Mouse (Mus musculus) spleen, embryonic (tissue): ENCODE results near the gene Tnk2.

Source experiments
- CTCF ChIA-PET: fragments of 350-600 bp; sonication (Branson Sonifier 250); formaldehyde crosslinking; loops from one replicate; lab custom pipeline; 2022; lab: Charles Lee

Tnk2 gene

DNA sequence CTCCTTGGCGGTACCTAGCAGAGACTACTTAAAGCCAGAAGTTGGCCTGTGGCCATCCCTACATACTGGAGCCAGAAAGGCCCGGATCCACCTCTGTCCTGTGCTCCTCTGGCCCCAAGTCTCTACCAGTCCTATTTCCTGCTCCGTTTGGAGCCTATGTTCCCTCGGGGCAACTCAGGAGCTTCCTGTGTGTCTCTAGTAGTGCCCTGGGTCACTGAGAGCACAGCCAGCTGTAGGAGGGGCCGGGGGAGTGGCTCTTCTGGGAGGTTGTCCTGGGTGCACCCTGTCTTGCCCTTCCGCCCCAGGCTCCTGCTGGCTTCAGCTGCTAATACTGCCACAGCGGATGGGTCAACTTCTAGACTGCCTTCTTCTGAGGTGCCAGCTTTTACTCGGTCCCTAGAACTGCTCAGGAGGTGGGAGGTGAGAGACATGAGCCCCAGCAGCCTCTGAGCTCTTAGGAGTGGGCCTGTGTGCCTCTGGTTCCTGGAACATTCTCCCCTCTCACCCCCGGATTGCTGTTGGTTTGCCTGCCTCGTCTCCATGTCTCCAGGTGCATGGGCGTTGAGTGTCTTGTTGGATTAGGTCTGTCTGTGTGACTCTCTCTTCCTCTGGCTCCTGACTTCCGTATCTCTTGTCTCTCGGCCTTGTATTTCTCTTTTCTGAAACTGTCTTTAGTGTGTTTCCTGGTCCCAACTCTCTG lies 29.3 kb downstream of the Tnk2 start:
- CTCF ChIA-PET, result no interaction called here

DNA sequence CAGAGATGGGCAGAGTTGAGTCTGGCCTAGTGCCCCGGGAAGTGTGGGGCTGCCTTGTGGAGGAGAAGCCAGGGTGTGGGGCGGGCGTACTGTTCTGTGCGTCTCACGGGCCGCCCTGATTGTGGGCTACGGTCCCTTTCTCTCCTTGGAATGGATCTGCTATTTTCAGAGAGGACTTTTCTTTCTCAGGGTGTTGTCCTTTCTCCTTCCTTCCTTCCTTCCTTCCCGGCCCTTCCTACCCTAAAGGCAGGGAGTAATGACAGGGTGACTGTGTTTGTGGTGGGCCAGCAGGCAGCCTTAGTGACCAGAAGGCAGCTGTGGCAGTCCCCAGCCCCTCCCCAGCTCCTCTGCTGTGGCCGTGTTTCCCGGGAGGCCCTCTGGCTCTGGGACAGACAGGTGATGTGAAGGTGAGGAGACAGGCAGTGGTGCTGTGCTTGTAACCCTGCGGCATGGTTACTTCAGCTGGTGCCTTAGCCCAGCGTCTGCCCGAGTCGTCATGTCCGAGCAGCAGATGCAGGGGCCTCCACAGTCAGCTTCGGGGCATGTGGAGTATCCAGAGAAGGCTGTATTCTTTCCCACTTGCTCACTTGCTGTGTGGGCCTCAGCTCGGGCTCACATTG lies 30.6 kb downstream of the Tnk2 start:
- CTCF ChIA-PET, result no interaction called here

DNA sequence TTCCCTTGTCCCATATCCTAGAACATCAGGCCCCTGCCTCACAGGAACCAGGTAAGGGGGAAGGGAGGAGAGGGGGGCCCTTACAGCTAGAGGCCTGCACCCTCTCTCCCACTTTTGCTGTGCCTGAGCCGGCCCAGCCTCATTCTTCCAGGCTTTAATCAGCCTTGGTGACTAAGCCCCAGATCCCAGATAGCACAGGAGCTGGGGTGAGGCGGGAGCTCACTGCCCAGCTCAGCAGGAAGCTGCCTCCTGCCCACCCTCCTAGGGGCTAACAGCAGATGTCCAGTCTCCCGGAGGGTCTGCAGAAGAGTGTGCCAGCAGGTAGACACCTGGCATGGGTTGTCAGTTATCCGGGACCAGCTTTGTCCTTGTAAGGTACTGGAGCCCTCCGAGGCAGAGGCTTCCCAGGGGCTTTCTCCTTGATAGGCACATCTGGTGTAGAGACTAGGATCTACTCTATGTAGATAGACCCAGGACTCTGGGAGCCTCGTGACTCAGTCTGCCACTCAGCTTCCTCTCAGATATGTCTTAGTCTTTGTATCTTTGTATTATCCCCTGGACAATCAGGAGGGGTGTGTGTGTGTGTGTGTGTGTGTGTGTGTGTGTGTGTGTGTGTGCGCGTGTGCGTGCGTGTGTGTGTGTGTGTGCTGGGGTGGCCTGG lies 33.5 kb downstream of the Tnk2 start:
- CTCF ChIA-PET, result no interaction called here

DNA sequence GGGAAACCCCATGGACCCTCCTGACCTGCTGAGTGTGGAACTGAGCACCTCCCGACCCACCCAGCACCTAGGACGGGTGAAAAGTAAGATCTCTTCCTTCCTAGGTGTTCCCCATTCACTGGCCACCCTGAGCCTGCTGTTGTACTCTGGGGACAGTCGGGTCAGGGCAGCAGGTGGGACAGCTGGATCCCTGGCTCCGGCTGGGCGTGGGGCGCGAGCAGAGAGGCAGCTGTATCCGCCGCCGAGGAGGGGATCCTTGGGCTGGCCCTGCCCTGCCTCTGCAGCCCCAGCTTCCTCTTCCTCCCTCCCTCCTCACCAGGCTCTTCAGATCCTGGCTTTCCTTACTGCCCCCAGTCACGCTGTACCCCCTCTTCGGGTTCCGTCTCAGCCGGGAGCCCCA lies 34.2 kb downstream of the Tnk2 start:
- CTCF ChIA-PET, result no interaction called here

DNA sequence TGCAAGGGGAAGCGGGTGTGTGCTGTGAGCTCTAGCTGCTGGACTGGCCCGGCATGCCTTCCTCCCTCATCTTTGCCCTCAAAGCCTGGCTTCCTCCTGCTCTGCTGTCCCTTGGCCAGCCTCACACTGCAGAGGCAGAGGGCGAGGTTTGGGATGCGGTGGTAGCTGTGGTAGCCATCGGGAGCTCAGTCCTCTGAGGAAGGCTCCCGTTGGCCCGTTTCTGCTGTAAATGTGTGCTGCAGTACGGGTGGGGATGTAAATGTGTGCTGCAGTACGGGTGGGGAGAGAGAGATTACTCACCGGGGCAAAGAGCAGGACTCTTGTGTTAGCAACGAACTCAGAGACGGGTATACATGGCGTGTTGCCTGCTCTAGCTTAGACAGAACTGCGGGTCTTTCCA lies 35.1 kb downstream of the Tnk2 start:
- CTCF ChIA-PET, result no interaction called here

DNA sequence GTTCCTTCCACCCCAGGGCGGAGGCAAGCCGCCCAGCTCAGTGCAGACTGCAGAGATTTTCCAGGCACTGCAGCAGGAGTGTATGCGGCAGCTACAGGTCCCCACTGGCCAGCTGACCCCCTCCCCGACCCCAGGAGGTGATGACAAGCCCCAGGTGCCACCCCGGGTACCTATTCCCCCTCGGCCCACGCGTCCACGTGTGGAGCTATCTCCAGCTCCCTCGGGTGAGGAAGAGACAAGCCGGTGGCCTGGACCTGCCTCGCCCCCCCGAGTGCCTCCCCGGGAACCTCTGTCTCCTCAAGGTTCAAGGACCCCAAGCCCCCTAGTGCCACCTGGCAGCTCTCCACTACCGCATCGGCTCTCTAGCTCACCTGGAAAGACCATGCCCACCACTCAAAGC lies 36.3 kb downstream of the Tnk2 start:
- CTCF ChIA-PET, result interaction anchor here (0.6 kb wide), 1 partner anchor 10 kb away, joined by 7 read pairs; no protein-coding TSS in a partner anchor

DNA sequence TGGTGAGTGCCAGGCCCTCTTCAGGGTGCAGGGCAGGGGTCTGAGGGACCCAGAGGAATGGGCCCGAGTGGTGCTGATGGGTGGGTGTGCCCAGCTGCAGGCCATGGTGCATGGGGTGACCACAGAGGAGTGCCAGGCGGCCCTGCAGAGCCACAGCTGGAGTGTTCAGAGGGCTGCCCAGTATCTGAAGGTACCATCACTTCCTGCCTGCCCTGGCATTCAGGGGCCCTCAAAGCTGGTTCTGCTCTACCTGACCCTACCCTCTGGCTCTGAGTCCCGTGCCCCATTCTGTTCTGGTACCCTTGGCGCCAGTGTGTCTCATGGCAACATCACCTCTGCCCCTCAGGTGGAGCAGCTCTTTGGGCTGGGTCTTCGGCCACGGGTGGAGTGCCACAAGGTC lies 37.1 kb downstream of the Tnk2 start:
- CTCF ChIA-PET, result interaction anchor here (1.4 kb wide), 1 partner anchor 49 kb away, joined by 3 read pairs; no protein-coding TSS in a partner anchor

DNA sequence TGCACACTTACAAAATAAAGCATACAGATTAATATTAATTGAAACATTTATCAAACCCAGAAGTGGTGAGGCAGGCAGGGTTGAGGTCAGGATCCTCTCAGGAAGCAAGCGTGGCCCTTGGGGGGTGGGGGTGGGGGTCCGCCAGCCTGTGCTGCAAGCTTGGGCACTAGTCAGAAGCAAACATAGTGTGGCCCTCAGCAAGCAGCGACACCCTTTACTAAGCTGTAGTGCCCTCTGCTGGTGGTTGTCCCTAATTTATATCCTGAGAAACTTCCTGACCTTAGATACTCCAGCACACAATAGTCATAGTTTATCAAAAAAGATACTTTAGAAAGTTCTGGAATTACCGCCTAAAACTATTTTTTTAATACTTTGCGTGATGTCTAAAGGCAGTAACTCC lies 38.5 kb downstream of the Tnk2 start:
- CTCF ChIA-PET, result interaction anchor here (1.4 to 1.5 kb wide), 2 partner anchors 43 to 50 kb away, joined by 3 to 5 read pairs; no protein-coding TSS in a partner anchor

DNA sequence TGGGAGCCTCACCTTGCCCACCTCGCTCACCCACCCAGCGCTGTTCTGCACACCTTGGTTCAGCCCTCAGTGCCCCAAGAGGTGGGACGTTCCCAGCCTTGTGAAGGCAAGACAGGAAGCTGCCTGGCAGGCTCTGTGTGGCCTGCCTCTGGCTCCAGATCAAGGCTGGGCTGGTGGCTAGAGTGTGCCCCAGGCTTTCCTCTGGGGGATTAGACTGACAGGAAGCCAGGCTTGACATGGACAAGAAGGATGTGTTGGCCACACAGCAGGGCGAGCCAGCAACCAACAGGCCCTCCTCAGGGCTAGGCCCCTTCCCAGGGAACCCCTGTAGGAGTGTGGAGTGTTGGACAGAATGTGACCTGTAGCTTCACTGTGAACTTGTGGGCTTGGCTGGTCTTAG lies 39.2 kb downstream of the Tnk2 start:
- CTCF ChIA-PET, result interaction anchor here (0.6 to 1.5 kb wide), 4 partner anchors 29 to 45 kb away, joined by 3 to 6 read pairs (median 4); no protein-coding TSS in a partner anchor

DNA sequence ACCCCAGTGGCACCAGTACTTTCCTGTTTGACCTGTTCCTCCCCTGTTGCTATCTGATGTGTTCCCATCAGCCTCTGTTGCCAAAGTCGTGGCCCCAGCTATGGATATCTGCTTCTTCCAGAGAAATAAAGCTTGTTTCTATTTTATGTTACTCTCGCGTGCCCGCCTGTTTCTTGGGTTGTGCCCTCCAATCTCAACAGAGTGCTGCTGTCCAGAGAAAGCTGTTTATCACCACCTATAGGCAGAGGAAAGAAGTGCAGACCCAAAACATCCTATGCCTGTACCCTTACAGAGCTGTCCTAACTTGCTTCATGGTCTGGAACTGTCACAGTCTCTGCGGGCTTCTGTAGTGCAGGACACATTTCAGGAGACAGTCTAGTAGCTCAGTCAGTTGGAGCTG lies 39.7 kb downstream of the Tnk2 start:
- CTCF ChIA-PET, result interaction anchor here (0.5 to 1.5 kb wide), 6 partner anchors 29 to 58 kb away, joined by 3 to 6 read pairs (median 5); no protein-coding TSS in a partner anchor

DNA sequence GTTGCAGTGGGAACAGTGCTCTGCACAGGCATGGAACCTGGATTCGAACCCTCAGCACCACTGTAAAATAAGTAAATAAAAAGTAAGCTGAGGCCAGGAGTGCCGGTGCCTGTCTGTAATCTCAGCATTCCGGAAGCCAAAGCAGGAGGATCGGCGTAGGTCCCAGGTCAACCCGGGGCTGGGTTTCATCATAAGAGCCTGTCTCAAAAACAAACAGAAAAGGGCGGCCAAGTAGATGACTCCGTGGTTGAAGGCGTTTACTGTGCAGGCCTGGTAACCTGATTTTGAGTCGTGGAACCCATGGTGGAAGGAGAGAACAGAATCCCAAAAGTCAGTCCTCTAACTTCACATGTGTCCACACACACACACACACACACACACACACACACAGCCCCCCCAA lies 41.7 kb downstream of the Tnk2 start:
- CTCF ChIA-PET, result interaction anchor here (1.1 kb wide), 1 partner anchor 29 kb away, joined by 3 read pairs; no protein-coding TSS in a partner anchor

DNA sequence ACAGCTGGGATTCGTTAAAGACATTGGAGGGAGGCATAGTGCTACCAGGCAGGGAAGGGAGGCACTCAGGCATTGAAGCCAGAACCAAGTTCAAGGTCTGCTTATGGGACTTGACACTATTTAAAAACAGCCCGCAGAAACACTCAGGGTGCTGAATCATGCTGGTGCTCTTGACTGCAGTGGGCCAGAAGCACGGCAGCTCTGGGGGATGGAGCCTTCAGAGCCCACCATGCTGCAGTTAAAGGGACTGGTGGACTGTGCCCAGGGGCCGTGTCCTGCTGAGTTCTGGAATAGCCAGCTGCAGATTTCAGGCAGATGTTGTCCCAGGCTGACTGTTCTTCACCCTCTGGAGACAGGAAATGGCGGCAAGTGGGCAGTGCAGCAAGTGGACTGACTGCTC lies 42.3 kb downstream of the Tnk2 start:
- CTCF ChIA-PET, result interaction anchor here (1.1 kb wide), 1 partner anchor 29 kb away, joined by 3 read pairs; no protein-coding TSS in a partner anchor

DNA sequence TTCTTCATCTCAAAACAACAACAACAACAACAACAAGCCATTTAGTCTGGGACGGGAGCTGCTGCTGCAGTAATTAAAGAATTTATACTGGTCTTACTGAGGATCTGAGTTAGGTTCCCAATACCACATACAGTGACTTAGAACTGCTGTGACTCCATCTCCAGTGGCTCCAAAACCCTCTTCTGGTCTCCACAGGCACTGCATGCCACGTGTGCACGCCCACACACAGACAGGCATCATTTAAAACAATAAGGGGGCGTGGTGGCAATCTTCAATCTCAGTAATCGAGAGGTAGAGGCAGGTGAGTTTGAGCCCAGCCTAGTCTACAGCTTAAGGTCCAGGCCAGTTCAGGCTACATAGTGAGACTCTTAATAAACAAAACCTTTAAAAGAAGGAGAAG lies 43.5 kb downstream of the Tnk2 start:
- CTCF ChIA-PET, result interaction anchor here (0.6 to 0.7 kb wide), 3 partner anchors 64 to 200 kb away, joined by 4 to 12 read pairs (median 5); no protein-coding TSS in a partner anchor

DNA sequence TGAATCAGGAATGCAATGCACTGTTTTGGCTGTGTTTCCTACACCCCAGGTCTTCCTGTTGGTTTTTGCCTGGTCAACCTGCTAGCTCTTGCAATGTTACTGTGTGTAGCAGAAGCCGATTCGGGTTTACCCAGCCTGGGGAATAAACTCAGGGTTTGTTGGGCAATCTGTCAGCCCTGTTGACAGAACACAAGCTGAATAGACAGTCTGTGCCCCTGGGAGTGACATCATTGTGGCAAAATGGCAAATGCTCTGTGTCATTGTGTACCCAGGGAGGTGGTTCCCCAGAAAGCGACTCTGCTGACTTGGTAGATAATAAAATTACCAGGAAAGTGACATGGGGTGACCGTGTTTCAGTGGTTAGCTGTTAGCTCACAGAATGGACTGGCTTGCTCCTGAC lies 45.1 kb downstream of the Tnk2 start:
- CTCF ChIA-PET, result no interaction called here

DNA sequence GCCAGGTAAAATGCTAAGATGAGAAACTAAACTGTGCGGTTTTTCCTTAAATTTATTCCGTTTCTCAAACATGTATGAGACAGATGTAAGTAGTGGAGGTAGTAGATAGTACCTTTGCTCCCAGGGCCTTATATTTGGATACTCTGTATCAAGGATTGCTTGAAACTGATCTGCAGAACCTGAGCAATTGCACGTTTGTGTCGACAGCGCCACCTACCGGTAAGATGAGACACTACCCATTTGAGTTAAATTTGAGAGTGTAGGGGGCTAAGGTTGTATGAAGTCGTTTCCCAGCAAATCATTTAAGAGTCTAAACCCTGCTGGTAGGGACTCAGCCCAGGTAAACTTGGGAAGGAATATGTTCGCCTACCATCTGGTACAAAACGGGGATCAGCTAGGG lies 45.8 kb downstream of the Tnk2 start:
- CTCF ChIA-PET, result no interaction called here

DNA sequence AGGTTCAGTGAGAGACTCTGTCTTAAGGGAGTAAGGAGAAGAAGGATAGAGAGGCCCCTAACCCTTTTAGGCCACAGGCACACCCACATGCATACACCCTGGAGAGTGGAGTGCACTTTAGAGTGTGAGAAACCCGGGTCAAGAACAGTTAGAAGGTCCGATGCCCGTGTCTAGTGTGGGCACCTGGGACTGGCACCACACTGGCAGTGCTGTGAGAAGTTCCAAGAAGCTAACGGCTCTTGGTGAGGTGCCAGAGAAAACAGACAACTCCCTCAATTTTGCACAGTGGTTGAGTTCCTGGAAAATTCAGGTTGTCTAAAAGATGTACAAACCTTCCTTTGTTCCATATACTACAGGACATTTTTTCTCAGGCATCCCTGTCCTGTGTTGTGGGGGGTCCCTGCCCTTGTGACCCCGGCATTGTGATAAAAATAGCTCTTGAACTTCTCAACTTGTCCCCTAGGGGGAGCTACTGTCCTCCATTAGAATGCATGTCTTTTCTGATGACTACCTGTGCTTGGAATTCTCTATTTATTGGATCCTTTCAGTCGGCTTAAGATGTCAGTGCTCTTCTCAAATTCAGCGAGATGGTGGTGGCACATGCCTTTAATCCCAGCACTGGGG lies 53.3 kb downstream of the Tnk2 start:
- CTCF ChIA-PET, result no interaction called here

DNA sequence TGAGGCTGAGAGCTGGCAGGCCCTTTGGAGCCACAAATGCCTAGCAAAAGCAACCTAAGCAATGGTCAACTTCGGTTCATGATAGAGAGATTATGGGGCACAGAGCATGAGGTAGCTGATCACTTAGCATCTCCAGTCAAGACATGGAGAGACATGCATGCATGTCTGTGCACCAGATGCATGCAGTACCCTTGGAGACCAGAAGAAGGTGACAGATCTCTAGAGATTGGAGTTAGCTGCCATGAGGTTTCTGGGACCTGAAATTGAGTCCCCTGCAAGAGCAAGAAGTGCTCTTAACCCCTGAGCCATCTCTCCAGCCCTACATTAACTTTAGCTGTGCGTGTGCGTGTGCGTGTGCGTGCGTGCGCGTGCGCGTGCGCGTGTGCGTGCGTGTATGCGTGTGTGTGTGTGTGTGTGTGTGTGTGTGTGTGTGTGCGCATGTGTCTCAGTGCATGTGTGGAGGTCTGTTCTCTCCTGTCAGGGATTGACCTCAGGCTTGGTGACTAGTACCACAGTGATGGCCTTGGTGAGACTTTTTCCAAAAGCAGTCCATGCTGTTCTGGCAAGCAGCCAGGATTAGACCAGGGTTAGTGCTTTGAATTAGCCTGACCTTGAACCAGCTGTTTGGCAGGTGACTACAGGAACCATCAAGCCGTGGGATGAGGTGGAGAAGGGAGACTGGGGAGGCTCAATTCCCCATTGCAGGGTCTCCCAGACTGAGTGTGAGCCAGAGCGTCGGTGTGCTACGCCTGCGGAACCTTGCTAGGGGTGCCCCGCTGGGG lies 54.2 kb downstream of the Tnk2 start:
- CTCF ChIA-PET, result no interaction called here

DNA sequence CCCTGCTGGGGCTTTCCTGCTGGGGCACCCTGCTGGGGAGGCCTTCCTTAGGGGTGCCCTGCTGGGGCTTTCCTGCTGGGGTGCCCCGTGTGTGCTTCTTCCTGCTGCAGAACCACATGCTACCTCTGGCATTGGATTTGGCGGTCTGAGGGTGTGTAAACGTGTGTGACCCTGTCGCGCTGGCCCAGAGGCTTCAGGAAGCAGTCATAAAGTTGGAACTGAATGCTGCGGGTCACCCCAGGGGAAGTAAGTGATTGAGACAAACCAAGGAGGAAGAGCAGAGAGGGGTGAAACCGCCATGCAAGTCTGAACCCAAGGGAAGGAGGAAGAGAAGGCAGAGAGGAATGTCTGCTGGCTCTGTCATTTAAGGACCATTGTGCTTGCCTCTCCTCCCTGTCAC lies 54.9 kb downstream of the Tnk2 start:
- CTCF ChIA-PET, result no interaction called here

DNA sequence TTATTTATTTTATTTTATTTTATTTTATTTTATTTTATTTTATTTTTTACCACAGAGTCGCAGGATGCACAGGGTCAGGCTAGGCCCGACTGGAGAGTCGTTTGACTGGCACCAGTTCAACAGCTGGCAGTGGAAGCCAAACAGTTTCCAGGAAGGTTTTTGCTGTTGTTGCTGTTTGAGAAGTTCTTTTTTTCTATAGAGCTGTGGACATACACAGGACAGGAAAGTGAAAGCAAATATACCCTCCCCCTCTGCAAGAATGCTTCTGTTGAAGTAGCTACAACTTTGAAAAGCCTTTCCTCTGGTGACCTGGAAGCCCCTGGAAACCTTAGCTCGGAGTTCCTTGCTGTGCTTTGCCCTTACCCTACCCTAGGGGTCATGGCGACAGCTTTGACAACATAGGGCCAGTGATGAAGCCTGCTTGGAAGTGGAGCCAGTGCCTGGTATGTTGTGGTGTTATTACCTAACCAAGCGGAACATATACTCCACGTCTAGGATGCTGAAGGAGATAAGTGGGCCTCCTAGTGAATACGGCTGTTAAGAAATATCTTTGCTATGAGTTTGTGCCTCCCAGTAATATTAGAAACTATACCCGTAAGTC lies 59.7 kb downstream of the Tnk2 start:
- CTCF ChIA-PET, result no interaction called here

DNA sequence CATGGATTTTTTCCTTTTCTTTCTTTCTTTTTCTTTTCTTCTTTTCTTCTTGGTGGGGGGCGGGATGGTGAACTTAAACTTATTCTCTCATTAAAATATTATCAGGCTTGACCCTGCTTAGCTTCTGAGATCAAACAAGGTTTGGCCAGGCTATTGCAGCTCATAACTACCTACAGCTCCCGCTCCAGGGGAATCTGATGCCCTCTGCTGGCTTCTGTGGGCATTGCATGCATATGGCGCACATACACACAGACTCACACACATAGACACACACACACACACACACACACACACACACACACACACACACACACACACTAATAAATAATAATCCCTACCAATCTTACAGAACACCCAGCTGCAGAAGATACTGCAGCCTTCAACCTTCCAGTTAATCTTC lies 61.9 kb downstream of the Tnk2 start:
- CTCF ChIA-PET, result interaction anchor here (0.5 to 0.6 kb wide), 2 partner anchors 13 to 1535 kb away, joined by 3 to 4 read pairs; no protein-coding TSS in a partner anchor
